Mouse (Mus musculus) cerebellum, adult 9-10 months (tissue): ENCODE measurements around the gene Rassf5.

Experiments used
- DNase-seq: peaks from one replicate; pipeline ENCODE4 v3.0.0; 2022

The Rassf5 gene

GRCm38 (mm10) chr1:131134231-131134630, 110.8 kb downstream of the Rassf5 start:
- DNase-seq, result no peak
